Mouse (Mus musculus) liver, embryonic 16.5 days (tissue): ENCODE results near the gene Rab13. TPM values are rescaled to one million over a fixed set of nuclear protein-coding genes. Genes with fewer than 3 reads are reported as not detected.

Source experiments
- ATAC-seq: fragments of 200-750 bp; cut with Nextera tagmentation; 2 replicates; pipeline ENCODE4 v1.8.0; 2017; ENCODE audit warnings: low read depth, mild to moderate bottlenecking, moderate number of reproducible peaks, moderate library complexity
- H3K27ac ChIP-seq: fragments of 300-500 bp; sonication (generic); 2 replicates; pipeline ENCODE4 v1.5.1; 2014; ENCODE audit warnings: mild to moderate bottlenecking, low read length
- H3K27me3 ChIP-seq: fragments of 300-500 bp; sonication (generic); 2 replicates; pipeline ENCODE4 v1.6.1; 2014; ENCODE audit warnings: low read depth, low read length, mixed read lengths; ENCODE audit not compliant: control insufficient read depth, insufficient read depth
- H3K36me3 ChIP-seq: fragments of 300-500 bp; sonication (generic); 2 replicates; pipeline ENCODE4 v1.6.1; 2014; ENCODE audit warnings: mild to moderate bottlenecking; ENCODE audit not compliant: control insufficient read depth, insufficient read depth
- H3K4me1 ChIP-seq: fragments of 300-500 bp; sonication (generic); 2 replicates; pipeline ENCODE4 v1.6.1; 2014; ENCODE audit warnings: low read depth, low read length, mixed read lengths; ENCODE audit not compliant: control insufficient read depth
- H3K4me2 ChIP-seq: fragments of 300-500 bp; sonication (generic); 2 replicates; pipeline ENCODE4 v1.6.1; 2014; ENCODE audit warnings: low read depth, low read length, mixed read lengths
- H3K4me3 ChIP-seq: fragments of 300-500 bp; sonication (generic); 2 replicates; pipeline ENCODE4 v1.5.1; 2014; ENCODE audit warnings: low read depth, mild to moderate bottlenecking, low read length
- H3K9ac ChIP-seq: fragments of 300-500 bp; sonication (generic); 2 replicates; pipeline ENCODE4 v1.6.1; 2014; ENCODE audit warnings: low read depth, low read length
- H3K9me3 ChIP-seq: fragments of 300-500 bp; sonication (generic); replicated peaks from 2 replicates; pipeline ENCODE4 v1.6.1; 2016; ENCODE audit warnings: low read length; ENCODE audit not compliant: control insufficient read depth
- WGBS: fragments of 180-500 bp; shearing (Covaris S2); extraction: QIAGEN DNeasy Blood & Tissue Kit; methylation state at CpG from one replicate; pipeline ENCODE4 v1.1.7; 2014; ENCODE audit not compliant: insufficient replicate concordance; 5-methylcytosine and 5-hydroxymethylcytosine counted together
- polyA plus RNA-seq: library from polyadenylated mRNA; unstranded; fragments of >200 nt; fragmentation: Nextera tagmentation; extraction: Ambion mirVana; gene quantifications from 2 replicates; pipeline ENCODE4 v1.2.1, GENCODE M21; 2015

The Rab13 gene
- polyA plus RNA-seq, 1 experiment from 2014 or later = 3.8 TPM

GRCm38 (mm10) chr3:90220531-90220951, 7.0 kb downstream of the Rab13 start:
- Histone ChIP-seq H3K27ac (peak overlapping the region; percentile 59), H3K36me3 (no peaks in the 10 kb centered on the region), H3K9ac (peak overlapping the region; percentile 65), H3K9me3 (no peaks in the 10 kb centered on the region), H3K4me1 (peaks cover 20% of the 10 kb centered on the region), H3K27me3 (no peaks in the 10 kb centered on the region; the same call in 1 of the 2 replicates), H3K4me2 (peak overlapping the region; percentile 75), H3K4me3 (peak overlapping the region; percentile 60)
- ATAC-seq = peak; percentile 74
- 2% methylated on average over 18 of the region's 20 CpGs for WGBS

GRCm38 (mm10) chr3:90221123-90221522, 7.6 kb downstream of the Rab13 start:
- Histone ChIP-seq H3K27me3 (no peaks in the 10 kb centered on the region; the same call in 1 of the 2 replicates), H3K36me3 (no peaks in the 10 kb centered on the region), H3K4me2 (peak overlapping the region; percentile 75), H3K4me3 (peak overlapping the region; percentile 60), H3K4me1 (peaks cover 20% of the 10 kb centered on the region), H3K27ac (no peak overlapping the region), H3K9me3 (no peaks in the 10 kb centered on the region), H3K9ac (peak overlapping the region; percentile 65; the same call in 1 of the 2 replicates)
- WGBS = 17% methylated on average over 5 of the region's 5 CpGs
- ATAC-seq = no peak

- Histone ChIP-seq H3K27ac (no peak overlapping the region), H3K9ac (no peak overlapping the region), H3K4me2 (no peak overlapping the region), H3K36me3 (no peaks in the 10 kb centered on the region), H3K9me3 (no peaks in the 10 kb centered on the region), H3K27me3 (no peaks in the 10 kb centered on the region), H3K4me3 (no peak overlapping the region), H3K4me1 (peaks cover 20% of the 10 kb centered on the region)
- no peak for ATAC-seq
- WGBS = 68% methylated on average over 4 of the region's 4 CpGs
Measured at GRCm38 (mm10) chr3:90222455-90222854, 9.0 kb downstream of the Rab13 start.

- Histone ChIP-seq H3K36me3 (no peaks in the 10 kb centered on the region), H3K4me1 (peaks cover 20% of the 10 kb centered on the region), H3K9ac (no peak overlapping the region), H3K4me2 (no peak overlapping the region), H3K9me3 (no peaks in the 10 kb centered on the region), H3K27ac (no peak overlapping the region), H3K27me3 (no peaks in the 10 kb centered on the region), H3K4me3 (no peak overlapping the region)
- WGBS = 21% methylated on average over 3 of the region's 3 CpGs
- ATAC-seq = no peak
Measured at GRCm38 (mm10) chr3:90222941-90223340, 9.4 kb downstream of the Rab13 start.

- Histone ChIP-seq H3K4me1 (peaks cover 20% of the 10 kb centered on the region), H3K27me3 (no peaks in the 10 kb centered on the region), H3K27ac (no peak overlapping the region), H3K4me3 (no peak overlapping the region), H3K9me3 (no peaks in the 10 kb centered on the region), H3K9ac (no peak overlapping the region), H3K4me2 (no peak overlapping the region), H3K36me3 (no peaks in the 10 kb centered on the region)
- ATAC-seq = no peak
- WGBS = 64% methylated on average over 10 of the region's 10 CpGs
Measured at GRCm38 (mm10) chr3:90224331-90224730, 10.8 kb downstream of the Rab13 start.

- peak overlapping the region; percentile 86 for H3K4me3 ChIP-seq
- no peak for ATAC-seq
- peak overlapping the region; percentile 88 for H3K27ac ChIP-seq
- no peaks in the 10 kb centered on the region for H3K9me3 ChIP-seq
- H3K4me2 ChIP-seq = peak overlapping the region; percentile 87
- H3K27me3 ChIP-seq = no peaks in the 10 kb centered on the region
- peaks cover 8% of the 10 kb centered on the region for H3K4me1 ChIP-seq
- peaks cover 6% of the 10 kb centered on the region for H3K36me3 ChIP-seq
- 11% methylated on average over 8 of the region's 8 CpGs for WGBS
- H3K9ac ChIP-seq = peak overlapping the region; percentile 80
Measured at GRCm38 (mm10) chr3:90231075-90231474, 17.6 kb downstream of the Rab13 start.

GRCm38 (mm10) chr3:90231507-90232333, 18.2 kb downstream of the Rab13 start, which contains the start of gene Jtb:
Jtb (plus strand) TSS chr3:90231597.
- peak within 1 kb of the TSS; percentile 87 for H3K4me2 ChIP-seq
- peak within 1 kb of the TSS; percentile 80 for H3K9ac ChIP-seq
- under 1% methylated on average over 61 of the region's 61 CpGs for WGBS
- no peaks in the 10 kb centered on the region for H3K27me3 ChIP-seq
- H3K9me3 ChIP-seq = no peaks in the 10 kb centered on the region
- peaks cover 8% of the 10 kb centered on the region for H3K4me1 ChIP-seq
- H3K36me3 ChIP-seq = peaks cover 6% of the 10 kb centered on the region
- ATAC-seq = peak; percentile 95
- peak within 1 kb of the TSS; percentile 88 for H3K27ac ChIP-seq
- H3K4me3 ChIP-seq = peak within 1 kb of the TSS; percentile 86

GRCm38 (mm10) chr3:90241251-90241650, 27.8 kb downstream of the Rab13 start:
- WGBS = 77% methylated on average over 2 of the region's 2 CpGs
- H3K9ac ChIP-seq = no peak overlapping the region
- peaks cover 14% of the 10 kb centered on the region for H3K4me1 ChIP-seq
- ATAC-seq = peak; percentile 75
- no peak overlapping the region for H3K4me2 ChIP-seq
- no peak overlapping the region for H3K4me3 ChIP-seq
- no peaks in the 10 kb centered on the region for H3K27me3 ChIP-seq
- no peak overlapping the region for H3K27ac ChIP-seq
- no peaks in the 10 kb centered on the region; the same call in 1 of the 2 replicates for H3K36me3 ChIP-seq
- H3K9me3 ChIP-seq = no peaks in the 10 kb centered on the region

- Histone ChIP-seq H3K27ac (no peak overlapping the region), H3K4me3 (no peak overlapping the region), H3K36me3 (no peaks in the 10 kb centered on the region), H3K9ac (no peak overlapping the region), H3K27me3 (no peaks in the 10 kb centered on the region), H3K4me1 (peaks cover 14% of the 10 kb centered on the region), H3K9me3 (no peaks in the 10 kb centered on the region), H3K4me2 (no peak overlapping the region)
- ATAC-seq = peak; percentile 19
- 57% methylated on average over 10 of the region's 10 CpGs for WGBS
Measured at GRCm38 (mm10) chr3:90241669-90242358, 28.3 kb downstream of the Rab13 start.
